Mouse (Mus musculus): ENCODE results near the gene Ifi202b. TPM values are rescaled to one million over a fixed set of nuclear protein-coding genes. Genes with fewer than 3 reads are reported as not detected.

Ifi202b gene
- total RNA-seq (2023) = not detected

DNA sequence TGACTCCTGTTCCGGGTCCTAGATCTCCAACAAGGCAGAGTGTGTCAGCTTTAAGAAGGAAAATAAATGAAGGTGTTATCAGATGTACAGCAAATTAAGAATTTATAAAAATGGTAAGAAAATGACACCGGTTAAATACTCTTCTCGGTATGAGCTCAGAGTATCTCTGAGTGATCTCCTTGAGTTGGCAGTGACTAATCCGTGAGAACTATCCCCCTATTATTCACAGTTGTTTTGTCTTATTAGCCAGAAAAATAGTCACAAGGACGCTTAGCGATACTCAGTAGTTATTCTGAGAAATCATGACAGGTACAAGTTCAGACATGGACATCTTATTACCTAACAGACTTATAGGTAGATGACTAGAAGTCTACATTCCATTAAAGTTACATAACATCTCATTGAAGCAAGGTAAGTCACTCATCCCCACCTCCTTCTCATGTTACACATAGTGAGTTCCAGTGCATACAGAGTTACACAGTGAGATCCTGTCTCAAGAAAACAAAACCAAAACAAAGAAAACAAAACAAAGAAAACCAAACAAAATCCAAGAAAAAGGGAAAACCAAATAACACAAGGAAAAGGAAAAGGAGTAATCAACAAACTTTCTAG is at the start of gene Ifi202b:
Gene Ifi202b, minus strand, starts transcription at position 51 of the 612 bp plus-strand sequence.

DNA sequence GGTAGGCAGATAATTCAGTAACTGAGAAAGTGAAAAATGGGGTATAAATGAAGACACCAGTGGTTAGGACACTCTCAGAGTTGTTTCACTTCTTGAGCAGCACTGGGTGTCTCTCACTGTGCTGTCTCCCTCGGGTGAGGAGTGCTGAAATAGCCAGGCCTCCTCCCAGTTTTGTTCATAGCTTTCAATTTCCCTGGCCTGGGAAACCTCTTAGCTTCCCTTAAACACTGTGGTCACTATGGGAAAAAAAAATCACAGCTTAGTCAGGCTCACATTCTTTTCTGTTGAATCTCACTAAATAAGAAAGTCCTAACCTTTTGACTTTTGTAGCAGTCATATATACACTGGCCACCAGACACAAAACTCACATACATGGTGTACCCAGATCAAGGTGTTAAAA is 49.2 kb upstream of the Ifi202b start, which contains the start of gene Ifi205:
Gene Ifi205, minus strand, starts transcription at position 113 of the 400 bp plus-strand sequence.

DNA sequence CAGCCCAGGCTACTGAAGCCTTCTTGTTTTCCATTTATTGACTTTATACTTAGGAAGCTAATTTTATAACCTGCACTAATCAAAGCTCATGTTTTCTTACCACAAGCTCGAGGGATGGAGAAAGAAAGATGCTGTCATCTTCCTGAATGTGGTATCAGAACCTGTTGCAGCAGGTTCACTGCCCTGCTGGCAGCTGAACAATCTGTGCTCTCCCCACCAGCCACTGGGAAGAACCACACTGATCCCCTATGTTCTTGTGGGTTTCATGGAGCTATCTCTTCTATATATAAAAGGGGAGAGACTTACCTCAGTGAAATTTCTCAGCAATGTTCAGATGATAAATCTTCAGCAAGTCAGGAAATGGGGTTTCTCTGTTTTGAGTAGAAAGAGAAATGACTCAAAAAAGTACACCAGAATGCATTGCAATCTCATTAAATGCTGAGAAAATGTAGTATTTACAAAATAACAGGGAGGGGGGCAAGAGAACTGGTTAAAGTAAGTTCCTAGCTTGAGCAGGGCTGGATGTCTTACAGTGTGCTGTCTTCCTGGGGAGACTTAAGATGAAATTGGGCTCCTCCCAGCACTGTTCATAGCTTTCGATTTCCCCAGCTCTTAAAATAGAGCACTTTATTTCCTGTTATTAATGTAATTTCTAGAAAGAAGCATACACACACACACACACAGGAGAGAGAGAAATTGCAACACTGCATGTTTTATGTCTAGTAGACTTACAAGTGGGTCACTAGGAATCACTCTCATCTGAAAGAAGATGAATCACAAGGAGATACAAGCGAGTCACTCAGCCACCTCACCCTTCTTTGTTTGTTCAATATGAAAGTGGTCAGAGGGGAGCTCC is 40.4 kb downstream of the Ifi202b start, which contains the start of the genes Mndal and Ifi203:
Gene Mndal, minus strand, starts transcription at position 568 of the 856 bp plus-strand sequence.
Gene Ifi203, minus strand, starts transcription at position 749 of the 856 bp plus-strand sequence.

Other genes starting within 250 kb of the Ifi202b start
- gene Ifi207, start 241.0 kb downstream of the Ifi202b start, total RNA-seq (2023) = 2.2 TPM
- gene Ifi204, start 215.8 kb downstream of the Ifi202b start, total RNA-seq (2023) = 6.3 TPM
- not detected for gene Ifi211, start 69.7 kb downstream of the Ifi202b start, total RNA-seq (2023)
- gene Mndal, start 40.3 kb downstream of the Ifi202b start, total RNA-seq (2023) = 269 TPM
- gene Ifi203, start 40.1 kb downstream of the Ifi202b start, total RNA-seq (2023) = 172 TPM
- 5.3 TPM for gene Ifi205, start 49.1 kb upstream of the Ifi202b start, total RNA-seq (2023)
- not detected for gene Olfr433, start 58.0 kb upstream of the Ifi202b start, total RNA-seq (2023)
- gene Olfr432, start 66.5 kb upstream of the Ifi202b start, total RNA-seq (2023) = not detected
- gene Olfr430, start 83.9 kb upstream of the Ifi202b start, total RNA-seq (2023) = not detected
- gene Olfr429, start 101.6 kb upstream of the Ifi202b start, total RNA-seq (2023) = not detected
- not detected for gene Olfr427, start 114.1 kb upstream of the Ifi202b start, total RNA-seq (2023)
- gene Olfr231, start 138.4 kb upstream of the Ifi202b start, total RNA-seq (2023) = not detected
- gene Olfr424, start 148.8 kb upstream of the Ifi202b start, total RNA-seq (2023) = not detected
- not detected for gene Olfr420, start 172.9 kb upstream of the Ifi202b start, total RNA-seq (2023)
- gene Spta1, start 190.0 kb upstream of the Ifi202b start, total RNA-seq (2023) = 0.21 TPM

All from CD4-positive naive resting alpha-beta T cell, adult 57 days (primary cell).